Mouse (Mus musculus): ENCODE results near the gene 2310009B15Rik. TPM values are rescaled to one million over a fixed set of nuclear protein-coding genes. Genes with fewer than 3 reads are reported as not detected.

Gene 2310009B15Rik
- 5.7 TPM for polyA plus RNA-seq (2015; fragmentation: Illumina TruSeq; extraction: RNeasy Lipid Tissue Mini Kit (QIAGEN cat#74804); ENCODE audit: insufficient read depth, low replicate concordance)

GRCm38 (mm10) chr1:138856101-138856950 is at the start of gene 2310009B15Rik:
Gene 2310009B15Rik, minus strand, starts transcription at chr1:138856852.

GRCm38 (mm10) chr1:138848511-138849109 is 8.0 kb downstream of the 2310009B15Rik start, which contains the start of gene Lhx9:
Gene Lhx9, minus strand, starts transcription at chr1:138848577.

Other genes with a start within 250 kb of the 2310009B15Rik start
- gene Nek7, start 236.7 kb downstream of the 2310009B15Rik start, polyA plus RNA-seq (2015; fragmentation: Illumina TruSeq; extraction: RNeasy Lipid Tissue Mini Kit (QIAGEN cat#74804); ENCODE audit: insufficient read depth, low replicate concordance): 92.9 TPM
- 0.08 TPM for gene Lhx9, start 8.3 kb downstream of the 2310009B15Rik start, polyA plus RNA-seq (2015; fragmentation: Illumina TruSeq; extraction: RNeasy Lipid Tissue Mini Kit (QIAGEN cat#74804); ENCODE audit: insufficient read depth, low replicate concordance)
- 32.2 TPM for gene Dennd1b, start 106.6 kb upstream of the 2310009B15Rik start, polyA plus RNA-seq (2015; fragmentation: Illumina TruSeq; extraction: RNeasy Lipid Tissue Mini Kit (QIAGEN cat#74804); ENCODE audit: insufficient read depth, low replicate concordance)